Mouse (Mus musculus) ovary, adult 18-20 months (tissue): ENCODE results near the gene Ppme1.

Experiments
- DNase-seq: peaks from one replicate; pipeline ENCODE4 v3.0.0; 2022; ENCODE audit warnings: low spot score, mixed read lengths

Ppme1 gene

DNA sequence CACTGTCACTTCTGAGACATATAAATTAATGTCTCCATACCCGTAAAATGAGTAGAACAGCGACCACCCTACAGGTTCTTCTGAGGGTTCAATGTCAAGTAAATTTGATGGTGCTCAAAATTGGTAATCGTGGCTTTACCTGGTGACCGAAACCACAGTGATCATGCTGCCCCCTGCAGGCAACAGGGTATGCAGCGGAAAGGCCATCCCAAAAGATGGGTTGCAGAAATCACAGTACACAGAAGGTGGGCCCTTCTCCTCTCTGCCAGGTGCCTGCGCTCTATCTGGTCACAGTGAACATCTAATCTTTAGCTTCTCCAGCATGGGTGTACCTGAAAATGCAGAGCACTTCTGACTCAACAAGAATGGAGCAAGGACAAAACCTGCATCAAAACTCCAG lies 46.6 kb downstream of the Ppme1 start:
- DNase-seq = no peak

DNA sequence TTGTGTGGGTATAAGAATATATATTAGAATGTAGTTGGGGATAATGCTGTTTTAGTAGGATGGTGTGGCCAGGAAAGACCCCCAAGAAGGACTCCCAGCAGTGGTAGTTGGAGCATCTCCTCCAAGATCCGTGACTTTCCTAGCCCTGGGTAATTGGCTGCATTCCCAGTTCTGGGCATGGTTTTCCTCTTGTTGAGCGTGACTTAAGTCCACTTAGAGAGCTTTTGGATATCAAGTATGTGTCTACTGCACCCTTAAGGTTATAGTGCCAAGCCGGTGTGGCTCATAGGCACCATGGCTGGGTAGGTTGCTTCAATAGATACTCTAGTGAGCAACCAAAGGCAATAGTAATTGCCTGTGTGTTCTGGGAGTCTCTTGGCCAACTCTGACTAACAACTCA lies 48.4 kb downstream of the Ppme1 start:
- DNase-seq = no peak

DNA sequence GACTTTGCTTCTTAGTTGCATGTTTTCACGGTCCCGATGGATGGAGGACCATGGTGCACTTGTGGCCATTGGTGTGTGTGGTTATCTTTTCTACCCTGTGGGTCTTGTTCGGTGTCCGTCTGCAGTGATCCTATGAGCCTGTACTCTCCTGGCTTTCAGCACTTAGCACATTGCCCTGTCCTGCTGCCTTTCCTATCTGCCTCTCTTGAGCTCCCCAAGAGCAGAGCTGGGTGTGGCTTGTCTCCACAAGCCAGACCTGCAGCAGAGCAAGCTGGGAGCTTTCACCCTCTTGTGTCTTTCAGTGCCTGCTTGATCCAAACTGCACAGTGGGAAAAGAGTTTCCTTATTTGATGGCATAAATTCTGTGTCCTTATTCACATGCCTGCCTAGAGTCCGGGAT lies 54.6 kb downstream of the Ppme1 start:
- DNase-seq = no peak

- DNase-seq = no peak
These were observed 55.2 kb downstream of the Ppme1 start for GRCm38 (mm10) chr7:100316924-100317323.

- no peak for DNase-seq
These were observed 59.4 kb downstream of the Ppme1 start for GRCm38 (mm10) chr7:100312716-100313115.

- DNase-seq = no peak
These were observed 61.8 kb downstream of the Ppme1 start for GRCm38 (mm10) chr7:100310290-100310689.

GRCm38 (mm10) chr7:100309679-100310078 lies 62.4 kb downstream of the Ppme1 start:
- no peak for DNase-seq

- DNase-seq = no peak
These were observed 62.9 kb downstream of the Ppme1 start for GRCm38 (mm10) chr7:100309216-100309615.

- no peak for DNase-seq
These were observed 64.0 kb downstream of the Ppme1 start for GRCm38 (mm10) chr7:100307872-100308653.

DNA sequence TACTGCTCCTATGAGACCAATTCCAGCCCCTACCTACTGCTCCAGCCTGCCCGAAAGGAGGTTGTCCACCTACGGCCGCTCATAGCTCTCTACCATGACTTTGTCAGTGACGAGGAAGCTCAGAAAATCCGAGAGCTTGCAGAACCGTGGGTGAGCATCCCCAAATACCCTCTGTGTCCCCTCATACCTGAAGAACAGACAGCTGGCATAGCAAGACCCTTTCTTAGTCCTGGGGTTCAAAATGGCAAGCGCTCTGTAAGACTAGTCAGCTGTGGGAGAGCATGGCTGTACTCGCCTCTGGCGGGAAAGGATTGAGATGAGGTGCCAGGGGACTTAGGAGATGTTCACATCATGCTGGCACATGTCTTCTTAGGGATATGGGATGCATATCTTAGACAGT lies 66.2 kb downstream of the Ppme1 start:
- no peak for DNase-seq

GRCm38 (mm10) chr7:100302316-100302715 lies 69.8 kb downstream of the Ppme1 start:
- peak; percentile 52 for DNase-seq

DNA sequence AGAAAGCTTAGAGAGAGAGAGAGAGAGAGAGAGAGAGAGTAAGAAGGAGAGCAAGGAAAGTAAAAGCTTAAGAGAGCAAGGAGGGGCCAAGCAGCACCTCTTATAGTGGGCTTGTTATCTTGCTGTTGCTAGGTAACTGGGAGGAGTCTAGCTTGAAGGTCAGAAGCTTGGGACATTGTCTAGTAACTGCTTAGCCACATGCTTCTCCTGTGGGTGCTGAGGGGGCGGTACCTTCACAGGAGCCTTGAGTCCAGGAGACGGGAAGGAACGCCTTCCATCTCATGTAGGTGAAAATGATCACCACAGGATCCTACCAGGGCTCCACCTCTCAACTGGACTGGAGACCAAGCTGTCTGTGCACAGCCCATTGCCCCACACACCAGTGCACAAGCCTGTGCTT lies 70.7 kb downstream of the Ppme1 start:
- DNase-seq = no peak

GRCm38 (mm10) chr7:100298861-100299510 lies 73.1 kb downstream of the Ppme1 start:
- no peak for DNase-seq

GRCm38 (mm10) chr7:100296699-100297098 lies 75.4 kb downstream of the Ppme1 start:
- DNase-seq = no peak

GRCm38 (mm10) chr7:100295745-100296144 lies 76.4 kb downstream of the Ppme1 start:
- DNase-seq = no peak

- DNase-seq = no peak
These were observed 78.6 kb downstream of the Ppme1 start for GRCm38 (mm10) chr7:100293546-100293945.

DNA sequence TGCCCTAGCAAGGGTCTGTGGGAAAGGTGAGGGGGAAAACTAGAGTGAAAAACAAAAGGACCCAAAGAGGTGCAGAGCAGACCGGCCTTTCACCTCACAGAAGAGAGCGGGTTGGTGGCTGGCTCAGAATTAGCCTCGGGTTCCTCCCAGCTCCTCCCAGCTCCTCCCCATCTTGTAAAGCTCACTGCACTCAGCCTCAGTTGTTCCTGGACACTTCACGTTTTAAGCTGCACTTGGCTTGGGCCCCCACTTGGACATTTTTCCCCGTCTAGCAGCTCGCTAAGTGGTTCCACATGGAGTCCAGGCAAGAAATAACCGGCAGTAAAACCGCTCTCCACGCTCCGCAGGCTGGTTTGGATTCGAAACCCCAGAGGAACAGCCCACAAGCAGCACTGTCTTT lies 83.5 kb downstream of the Ppme1 start:
- DNase-seq = no peak

DNA sequence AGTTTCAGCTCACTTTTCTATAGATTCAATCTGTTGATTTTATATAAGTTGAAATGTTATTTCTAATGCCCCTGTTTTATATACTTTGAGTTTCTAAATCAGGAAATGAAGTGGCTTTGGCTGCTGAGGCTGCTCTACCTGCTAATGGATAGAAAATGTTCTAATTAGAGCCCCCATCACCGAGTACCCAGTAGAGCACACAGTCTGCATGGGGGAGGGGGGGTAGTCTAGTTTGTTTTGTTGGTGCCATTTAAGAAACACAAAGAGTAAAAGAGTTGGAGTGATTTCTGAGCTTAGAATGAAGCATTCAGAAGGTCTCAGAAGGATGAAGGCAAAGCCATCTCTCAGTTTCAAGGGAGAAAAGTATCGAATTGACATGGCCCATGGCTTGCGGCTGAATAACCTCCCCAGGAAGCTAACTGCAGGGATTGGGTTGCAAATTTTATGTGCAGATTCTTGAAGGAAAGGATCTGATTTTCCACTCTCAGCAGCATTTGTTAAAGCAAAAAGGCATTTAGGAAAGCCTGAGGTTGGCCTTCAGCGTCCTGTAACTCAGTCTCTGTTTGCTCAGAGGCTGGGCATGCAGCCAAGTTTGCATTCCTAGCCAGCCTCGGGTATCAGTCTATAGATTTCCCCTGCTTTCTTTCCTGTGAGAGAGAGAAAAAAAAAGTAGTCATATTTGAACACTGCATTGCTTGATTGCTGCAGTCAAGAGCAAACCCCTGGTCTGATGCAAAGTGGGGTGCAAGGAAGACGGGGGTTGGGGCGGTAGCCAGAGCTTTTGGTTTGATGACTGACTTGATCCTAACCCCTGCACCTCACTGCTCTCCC lies 84.1 kb downstream of the Ppme1 start:
- peak; percentile 74 for DNase-seq

DNA sequence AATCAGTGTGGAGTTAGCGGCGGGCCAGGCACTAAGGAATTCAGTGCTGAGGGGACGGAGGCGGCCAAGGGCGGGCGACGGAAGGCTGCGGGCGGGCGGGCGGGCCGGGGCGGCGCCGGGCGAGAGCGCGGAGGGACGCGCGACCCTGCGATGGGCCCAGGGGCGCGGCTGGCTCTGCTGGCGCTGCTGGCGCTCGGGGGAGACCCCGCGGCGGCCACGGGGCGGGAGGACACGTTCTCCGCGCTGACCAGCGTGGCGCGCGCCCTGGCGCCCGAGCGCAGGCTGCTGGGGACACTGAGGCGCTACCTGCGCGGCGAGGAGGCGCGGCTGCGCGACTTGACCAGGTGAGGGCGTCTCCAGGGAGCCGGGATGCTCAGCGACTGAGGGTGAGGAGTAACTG lies 86.7 kb downstream of the Ppme1 start, which contains the start of gene P4ha3:
Gene P4ha3 (plus strand): TSS at position 138 of the 400 bp plus-strand sequence.
- no peak for DNase-seq

DNA sequence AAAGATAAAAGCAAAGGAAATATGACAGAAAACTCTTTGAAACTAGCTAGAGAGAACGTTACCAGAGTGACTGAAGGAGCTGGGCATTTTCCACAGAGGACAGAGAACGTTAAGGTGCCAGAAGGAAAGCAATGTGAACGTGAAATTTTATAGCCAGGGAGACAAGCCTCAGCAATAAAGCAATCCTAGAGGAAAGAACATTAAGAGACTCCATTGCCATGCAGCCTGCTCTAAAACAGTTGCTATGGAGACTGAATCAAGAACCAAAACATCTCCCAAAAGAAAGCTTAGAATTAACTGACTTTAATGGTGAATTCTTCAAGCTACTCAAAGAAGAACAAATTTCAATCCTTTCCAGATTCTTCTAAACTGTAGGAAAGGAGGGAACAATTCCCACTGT lies 88.8 kb downstream of the Ppme1 start:
- DNase-seq = no peak

- no peak for DNase-seq
These were observed 90.5 kb downstream of the Ppme1 start for GRCm38 (mm10) chr7:100281596-100281995.

GRCm38 (mm10) chr7:100279803-100280202 lies 92.3 kb downstream of the Ppme1 start:
- no peak for DNase-seq
